Mouse (Mus musculus): ENCODE measurements around the gene Cpne6.

DNA sequence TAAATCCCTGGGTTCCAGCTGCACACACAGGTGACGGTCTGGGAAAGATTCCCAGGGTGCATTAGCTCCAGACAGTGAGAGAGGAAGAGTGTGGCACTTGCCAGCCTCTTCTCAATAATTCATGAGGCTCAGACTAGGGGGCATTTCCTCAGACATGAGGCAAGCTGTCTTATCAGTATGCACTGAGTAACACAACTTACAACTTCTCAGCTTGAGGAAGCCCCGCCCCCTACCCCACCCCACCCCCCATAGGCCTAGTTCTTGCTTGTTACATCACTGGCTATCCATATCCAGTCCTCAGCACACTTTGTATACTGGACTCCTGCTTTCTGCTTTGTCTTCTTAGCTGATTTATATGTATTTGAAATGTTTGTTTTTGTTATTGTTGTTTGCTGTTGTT is 34.6 kb upstream of the Cpne6 start:
- TF ChIP-seq POLR2A (IDR thresholded peaks at IDR 0.05; ENCODE audit: insufficient read depth, low read depth, low read length) (no peak), CTCF (IDR thresholded peaks at IDR 0.05) (no peak)
